Mouse (Mus musculus): ENCODE results near the gene 4930451I11Rik.

- TF ChIP-seq GATA1 (IDR thresholded peaks at IDR 0.05; ENCODE audit: low read length) (no peak), TAL1 (IDR thresholded peaks at IDR 0.05; ENCODE audit: low read length) (no peak)
These were observed 35.8 kb downstream of the 4930451I11Rik start for GRCm38 (mm10) chr7:126795387-126796317.
